Mouse (Mus musculus) adrenal gland, postnatal 4 days (tissue): ENCODE data around the gene Capza1. TPM values are rescaled to one million over a fixed set of nuclear protein-coding genes. Genes with fewer than 3 reads are reported as not detected.
"Not testable (repeated sequence)": the region's sequence is repeated elsewhere in the genome, so short reads cannot be mapped to it uniquely, and the experiment has no call there.

Experiments
- DNase-seq, 2 experiments: peaks; one replicate each; pipeline ENCODE4 v3.0.0; 2021 to 2022; ENCODE audit warnings: low spot score in 2 of 2, mixed read lengths in 2 of 2
- long read RNA-seq, 2 experiments: library from polyadenylated mRNA; stranded (forward); transcript quantifications; one replicate each; pipeline ENCODE4 v2.0.0; 2021
- total RNA-seq, 2 experiments: library from RNA; stranded (reverse); gene quantifications; 2 replicates each; pipeline ENCODE4 v1.2.3; 2021

Capza1 gene
- total RNA-seq: 10 to 100 TPM; 94.3 to 96.4 TPM
- long read RNA-seq, experiment 1, transcript Capza1-201 (10 exons, 3,193 nt): major isoform, 15 of 22 reads
- long read RNA-seq, experiment 1, partial matches to known transcripts: 2 of 22 reads
- long read RNA-seq, experiment 1, other reads (novel, unspliced or antisense): 5 of 22 reads
- long read RNA-seq, experiment 2, transcript Capza1-201 (10 exons, 3,193 nt): major isoform, 80 of 99 reads
- long read RNA-seq, experiment 2, partial matches to known transcripts: 2 of 99 reads
- long read RNA-seq, experiment 2, other reads (novel, unspliced or antisense): 17 of 99 reads

DNA sequence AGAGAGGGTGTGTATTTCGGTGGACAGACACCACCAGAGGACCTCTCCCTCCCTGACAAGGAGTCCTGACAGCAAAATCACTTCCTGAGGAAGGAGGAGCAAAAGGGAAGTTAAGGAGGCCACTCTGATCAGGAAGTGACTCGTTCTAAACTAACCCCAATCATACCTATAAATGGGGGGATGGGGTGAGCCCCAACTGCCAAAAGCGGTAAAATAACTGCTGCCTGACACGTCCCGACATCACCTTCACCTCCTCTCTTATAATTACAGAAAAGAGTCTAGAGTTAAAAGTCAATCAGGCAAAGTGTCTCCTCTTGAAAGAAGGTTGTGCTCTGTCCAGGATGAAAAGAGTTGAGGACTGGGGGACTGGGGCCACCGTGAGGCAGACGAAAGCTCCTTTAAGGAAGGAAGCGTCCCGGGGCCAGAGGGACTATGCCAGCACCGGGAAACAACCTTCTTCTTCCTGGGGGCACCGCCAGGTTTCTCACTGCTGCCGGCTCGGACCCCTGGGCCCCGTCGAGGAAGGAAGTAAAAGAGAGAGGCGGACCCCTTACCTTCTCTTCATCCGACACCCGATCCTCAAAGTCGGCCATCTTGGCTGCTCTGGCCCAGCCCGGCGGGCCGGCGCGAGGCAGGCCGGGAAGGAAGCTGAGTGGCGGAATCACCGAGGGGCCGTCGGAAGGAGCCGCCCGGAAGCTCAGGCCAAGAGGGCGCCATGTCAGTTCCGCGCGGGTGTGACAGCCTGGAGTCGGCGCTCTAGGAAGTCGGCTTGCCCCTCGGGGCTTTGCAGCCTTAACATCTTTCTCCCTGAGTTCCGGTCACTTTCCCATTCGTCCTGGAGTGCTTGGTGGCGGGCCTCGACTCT lies at the start of gene Capza1, which contains the start of gene St7l:
Gene Capza1, minus strand, starts transcription at position 720 of the 865 bp plus-strand sequence.
Gene St7l, plus strand, starts transcription at position 220 of the 865 bp plus-strand sequence.
- peak; percentile 67 to 87 for DNase-seq

DNA sequence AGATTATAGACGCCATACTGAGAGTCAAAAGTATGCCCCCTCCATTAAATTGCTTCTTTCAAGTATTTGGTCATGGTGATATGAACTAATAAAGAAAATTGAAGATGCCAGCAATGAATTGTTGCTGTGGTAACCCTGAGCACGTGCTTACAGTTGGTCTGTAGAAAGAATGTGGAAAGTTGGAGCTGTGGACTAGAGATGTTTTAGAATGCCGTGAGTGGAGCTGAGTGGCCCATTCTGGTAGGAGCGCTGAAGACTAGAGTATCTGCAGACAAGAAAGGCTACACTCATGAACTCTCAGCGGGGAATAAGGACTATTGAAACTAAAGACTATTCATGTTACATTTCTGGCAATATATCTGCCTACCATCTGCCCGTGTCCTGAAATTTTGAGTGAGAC lies 44.9 kb upstream of the Capza1 start:
- DNase-seq: no peak

DNA sequence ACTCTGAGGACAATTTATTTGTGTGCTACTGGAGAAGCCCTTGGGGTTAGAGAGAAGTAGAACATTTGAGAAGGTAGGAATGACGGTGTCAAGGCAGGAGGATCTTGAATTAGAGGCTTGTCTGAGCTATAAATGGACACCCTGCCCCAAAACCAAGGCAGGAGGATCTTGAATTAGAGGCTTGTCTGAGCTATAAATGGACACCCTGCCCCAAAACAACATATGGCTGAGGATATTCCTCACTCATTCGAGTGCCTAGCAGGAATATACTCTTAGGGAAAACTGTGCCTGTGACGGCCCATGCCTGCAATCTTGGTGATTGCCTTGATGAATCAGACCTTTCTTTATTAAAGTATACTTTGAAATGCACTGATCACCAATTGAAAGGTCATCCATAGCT lies 41.7 kb upstream of the Capza1 start:
- no peak for DNase-seq

DNA sequence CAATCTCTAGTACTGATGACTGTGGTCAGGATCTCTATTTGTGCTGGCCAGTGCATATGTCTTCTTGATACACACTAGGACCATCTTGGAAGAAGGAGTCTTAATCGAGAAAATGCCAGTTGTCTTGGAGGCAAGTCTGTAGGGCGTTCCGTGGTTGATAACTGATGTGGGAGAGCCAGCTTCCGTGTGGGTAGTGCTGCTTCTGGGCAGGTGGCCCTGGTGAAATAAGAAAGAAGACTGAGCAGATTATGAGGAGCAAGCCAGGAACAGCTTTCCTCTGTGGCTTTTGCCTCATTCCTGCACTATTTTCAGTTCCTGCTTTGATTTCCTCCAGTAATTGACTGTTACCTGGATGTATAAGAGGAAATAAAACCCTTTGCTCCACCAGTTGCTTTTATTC lies 41.1 kb upstream of the Capza1 start:
- DNase-seq: no peak

DNA sequence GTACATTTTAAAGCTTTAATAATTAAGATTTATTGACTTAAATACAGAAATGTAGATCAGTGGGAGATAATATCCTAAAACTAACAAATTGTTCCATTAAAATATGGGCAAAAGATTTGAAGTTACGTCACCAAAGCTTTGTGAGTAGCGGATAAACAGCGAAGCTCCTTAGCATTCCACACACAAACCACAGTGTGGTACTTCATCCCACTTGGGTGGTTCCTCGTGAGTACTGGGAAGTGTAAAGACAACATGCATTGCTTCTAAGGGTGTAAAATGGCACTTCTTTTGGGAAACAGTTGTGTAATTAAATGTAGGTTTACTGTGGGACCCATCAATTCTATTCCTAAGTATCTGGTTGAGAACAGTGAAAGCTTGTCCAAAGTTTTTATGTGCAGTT lies 36.8 kb upstream of the Capza1 start:
- no peak for DNase-seq

DNA sequence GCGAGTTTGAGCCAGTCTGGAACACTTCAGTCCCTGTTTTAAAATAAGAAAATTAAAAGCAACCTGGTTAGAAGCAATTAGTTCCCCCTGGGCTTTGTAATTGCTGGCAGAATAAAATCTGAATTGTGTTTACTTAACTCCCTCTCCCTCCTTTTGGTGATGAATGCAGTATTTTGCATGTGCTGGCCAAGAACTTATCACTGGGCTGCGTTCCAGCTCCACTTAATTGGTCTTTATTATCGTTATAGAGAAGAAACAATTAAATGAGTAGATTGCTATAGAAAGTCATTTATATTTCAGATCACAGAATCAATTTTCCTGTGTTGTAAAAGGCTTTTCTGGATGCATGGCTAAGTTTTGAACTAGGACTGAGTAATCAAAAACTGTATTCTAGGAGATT lies 31.8 kb upstream of the Capza1 start:
- no peak for DNase-seq

DNA sequence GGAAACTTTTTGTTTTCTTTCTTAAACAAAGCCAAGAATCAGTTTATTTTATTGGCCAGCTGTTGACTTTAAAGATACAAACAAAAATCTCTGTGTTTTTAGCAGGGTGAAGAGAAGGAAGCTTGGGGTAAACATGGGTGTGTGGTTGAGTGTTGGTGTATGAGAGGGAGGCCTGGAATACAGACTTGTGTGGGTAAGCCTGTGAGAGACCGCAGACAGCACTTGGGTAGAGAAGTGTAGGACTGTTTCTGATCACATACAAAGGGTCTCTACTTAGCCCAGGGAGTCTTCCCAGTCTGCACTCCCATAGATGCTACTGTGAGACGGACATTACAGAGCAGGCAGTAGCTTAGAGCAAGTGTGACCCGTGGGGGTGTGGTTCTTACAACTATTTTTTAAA lies 24.3 kb upstream of the Capza1 start:
- no peak for DNase-seq

DNA sequence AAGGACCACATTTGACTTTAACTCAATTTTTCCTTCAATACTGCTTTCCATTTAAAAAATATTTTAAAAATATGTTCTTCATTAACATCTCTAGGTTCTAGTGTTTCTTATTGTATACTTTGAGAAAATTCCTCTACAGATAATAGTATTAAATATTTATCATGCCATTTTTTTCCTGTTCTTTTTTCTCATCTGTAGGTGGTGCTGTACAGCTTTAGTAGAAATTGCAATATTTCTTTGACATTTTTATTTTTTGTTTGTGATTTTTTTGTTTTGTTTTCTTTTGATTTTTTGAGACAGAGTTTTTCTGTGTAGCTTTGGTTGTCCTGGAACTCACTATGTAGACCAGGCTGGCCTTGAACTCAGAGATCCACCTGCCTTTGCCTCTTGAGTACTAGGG lies 5.3 kb upstream of the Capza1 start:
- no peak for DNase-seq

DNA sequence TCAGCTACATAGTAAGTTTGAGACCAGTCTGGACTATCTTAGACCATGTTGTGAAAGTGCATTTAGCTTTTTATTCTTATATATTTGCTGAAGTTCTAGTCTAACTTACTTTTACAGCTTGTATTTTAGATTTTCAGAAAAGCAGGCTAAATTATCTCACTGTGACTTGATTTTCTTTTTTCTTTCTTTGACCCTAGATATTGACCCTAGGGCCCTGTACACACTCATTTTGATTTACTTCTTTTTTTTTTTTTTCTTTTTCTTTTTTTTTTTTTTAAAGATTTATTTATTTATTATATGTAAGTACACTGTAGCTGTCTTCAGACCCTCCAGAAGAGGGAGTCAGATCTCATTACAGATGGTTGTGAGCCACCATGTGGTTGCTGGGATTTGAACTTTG lies 2.4 kb upstream of the Capza1 start:
- not testable (repeated sequence) for DNase-seq

DNA sequence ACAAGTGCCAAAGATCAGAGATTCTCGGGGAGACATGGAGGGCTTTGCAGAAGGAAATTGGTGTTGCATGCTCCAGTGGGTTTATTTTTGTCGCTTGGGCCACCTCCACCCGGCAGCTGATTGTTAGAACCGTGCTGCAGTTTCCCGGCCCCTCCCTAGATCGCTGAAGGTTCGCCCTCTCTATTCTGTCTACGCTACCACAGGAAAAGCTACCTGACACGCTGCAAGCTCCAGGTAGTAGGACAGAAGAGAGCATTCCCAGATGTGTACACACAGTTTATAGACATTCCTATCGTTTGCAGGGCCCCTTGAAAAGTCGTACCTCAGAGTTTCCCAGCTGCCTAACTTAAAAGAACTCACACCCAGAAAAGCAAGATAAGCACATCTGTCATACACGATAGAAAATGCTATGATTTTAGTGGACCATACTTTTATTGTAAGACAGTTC lies 1.1 kb upstream of the Capza1 start:
- no peak for DNase-seq

DNA sequence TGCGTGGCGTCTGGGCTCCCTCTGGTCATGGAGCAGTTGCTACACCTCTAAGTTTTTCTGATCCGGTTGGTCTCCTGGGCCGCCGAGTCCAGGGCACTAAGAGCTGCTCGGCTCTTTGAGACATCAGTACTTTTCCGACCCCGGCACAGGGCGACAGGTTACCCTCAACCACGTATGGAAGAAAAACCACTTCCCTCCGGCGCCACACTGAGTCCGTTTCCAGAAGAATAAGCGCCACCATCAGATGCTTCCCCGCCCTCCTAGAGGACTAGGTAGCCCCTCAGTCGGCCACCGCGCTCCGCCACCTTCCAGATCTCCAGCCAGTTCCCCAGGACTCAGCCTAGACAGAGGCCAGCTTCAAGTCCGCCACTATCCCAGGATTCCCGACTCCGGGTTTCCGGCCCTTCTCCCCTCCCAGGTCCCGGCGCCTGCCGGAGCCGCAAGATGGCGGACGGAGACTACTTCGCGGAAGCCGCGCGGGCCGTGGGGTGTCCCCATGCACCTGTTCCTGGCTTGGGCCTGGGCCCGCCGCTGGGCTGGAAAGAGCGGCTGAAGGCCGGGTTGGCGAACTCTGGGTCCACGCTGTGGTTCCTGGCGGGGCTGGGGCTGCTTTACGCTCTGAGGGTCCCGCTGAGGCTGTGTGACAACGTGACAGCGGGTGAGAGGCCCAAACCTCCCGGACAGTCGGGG lies 491 bp upstream of the Capza1 start:
- DNase-seq: peak; percentile 75 to 83

DNA sequence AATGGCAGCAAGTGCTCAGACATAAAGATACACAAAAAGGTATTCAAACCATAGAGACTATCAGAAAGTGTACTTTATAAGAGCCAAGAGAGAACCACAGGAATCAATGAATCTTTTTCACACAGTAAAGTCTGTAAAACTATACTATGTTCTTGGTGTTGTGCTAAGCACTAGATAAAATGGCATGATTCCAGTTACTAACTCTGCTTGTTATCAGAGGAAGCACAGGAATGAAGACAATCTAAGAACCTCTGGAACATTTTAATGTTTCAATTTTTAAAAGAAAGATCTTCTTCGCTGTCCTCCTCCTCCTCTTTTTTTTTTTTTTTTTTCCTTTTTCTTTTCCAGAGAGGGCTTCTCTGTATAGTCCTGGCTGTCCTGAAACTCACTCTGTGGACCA lies 5.7 kb downstream of the Capza1 start:
- no peak for DNase-seq

DNA sequence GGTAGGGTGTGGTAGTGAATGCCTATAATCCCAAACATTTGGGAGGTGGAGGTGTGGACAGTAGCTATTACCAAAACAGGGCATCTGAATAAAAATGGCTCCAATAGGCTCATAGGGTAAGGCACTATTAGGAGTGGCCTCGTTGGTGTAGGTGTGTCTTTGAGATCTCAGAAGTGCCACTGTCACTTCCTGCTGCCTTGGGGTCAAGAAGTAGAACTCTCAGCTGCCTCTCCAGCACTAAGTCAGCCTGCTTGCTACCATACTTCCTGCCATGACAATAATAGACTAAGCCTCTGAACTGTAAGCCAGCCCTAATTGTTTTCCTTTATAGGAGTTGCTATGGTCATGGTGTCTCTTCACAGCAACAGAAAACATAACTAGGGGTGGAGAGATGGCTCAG lies 8.2 kb downstream of the Capza1 start:
- no peak for DNase-seq

DNA sequence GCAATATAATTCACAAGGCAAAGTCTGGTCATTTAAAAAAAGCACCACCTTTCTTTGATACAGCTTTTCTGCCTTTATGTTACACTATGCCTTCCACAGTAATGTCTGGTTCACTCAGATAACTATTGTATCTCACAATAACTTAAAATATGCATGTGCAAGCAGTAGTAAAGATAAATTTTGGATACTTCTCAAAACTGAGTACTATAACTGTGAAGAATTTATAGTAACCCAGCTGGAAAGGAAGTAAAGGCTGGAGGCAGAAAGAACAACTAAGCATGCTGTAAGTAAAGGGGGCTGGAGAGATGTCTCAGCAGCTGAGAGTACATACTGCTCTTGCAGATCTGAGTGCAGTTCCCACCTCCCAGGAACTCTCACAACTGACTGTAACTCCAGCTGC lies 9.4 kb downstream of the Capza1 start:
- DNase-seq: no peak

DNA sequence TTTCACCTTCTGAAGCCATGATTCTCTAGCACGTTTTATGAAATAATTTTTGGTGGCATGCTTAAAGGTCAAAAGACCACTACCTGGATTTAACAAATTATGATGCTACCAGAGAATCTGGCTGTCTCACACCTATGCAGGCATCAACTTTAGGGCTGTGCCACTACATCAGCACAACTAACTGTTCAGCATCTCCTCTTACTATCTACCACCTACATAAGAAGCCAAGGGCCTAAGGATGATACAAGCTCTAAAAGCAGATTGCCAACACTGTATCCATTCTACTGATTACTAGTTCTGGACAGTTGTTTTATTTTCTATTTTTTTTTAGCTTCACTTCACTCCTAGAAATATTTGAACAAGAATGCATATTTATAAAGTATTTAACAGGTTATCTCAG lies 9.8 kb downstream of the Capza1 start:
- no peak for DNase-seq

DNA sequence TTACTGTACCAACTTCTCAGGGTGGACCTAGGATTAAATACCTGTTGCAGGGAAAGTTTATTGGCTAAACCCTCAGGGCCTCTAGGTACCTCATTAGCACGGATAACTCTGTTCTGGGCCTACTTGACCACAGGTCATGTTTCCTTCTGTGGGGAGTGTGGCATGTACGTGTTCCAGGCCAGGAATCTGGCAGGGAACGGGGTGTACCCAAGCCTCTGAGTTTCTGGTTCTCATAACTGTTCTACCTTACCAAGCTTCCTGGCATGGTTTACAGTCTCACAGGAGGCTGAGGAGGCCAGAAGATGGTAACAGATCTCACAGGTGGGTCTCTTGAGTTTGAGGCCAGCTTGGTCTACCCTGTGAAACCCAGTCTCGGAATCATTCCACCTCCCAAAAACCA lies 17.7 kb downstream of the Capza1 start:
- no peak for DNase-seq

DNA sequence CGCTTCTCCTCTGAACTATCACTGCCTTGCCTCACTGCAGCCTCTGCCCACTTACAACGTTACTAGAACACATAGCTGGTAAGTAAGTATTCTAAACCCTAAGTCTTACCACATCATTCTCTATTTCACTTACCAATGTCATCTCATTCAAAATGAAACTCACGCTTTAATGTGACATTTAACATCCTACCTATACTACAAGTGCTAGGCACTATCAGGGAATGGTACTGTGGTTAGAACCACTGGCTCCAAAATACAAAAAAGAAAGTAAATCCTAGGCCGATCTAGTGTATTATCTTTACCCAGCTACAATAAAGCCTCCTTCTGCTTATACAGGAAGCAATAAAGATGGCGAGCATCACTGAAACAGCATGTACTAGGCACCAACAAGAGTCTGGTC lies 23.3 kb downstream of the Capza1 start:
- no peak for DNase-seq

DNA sequence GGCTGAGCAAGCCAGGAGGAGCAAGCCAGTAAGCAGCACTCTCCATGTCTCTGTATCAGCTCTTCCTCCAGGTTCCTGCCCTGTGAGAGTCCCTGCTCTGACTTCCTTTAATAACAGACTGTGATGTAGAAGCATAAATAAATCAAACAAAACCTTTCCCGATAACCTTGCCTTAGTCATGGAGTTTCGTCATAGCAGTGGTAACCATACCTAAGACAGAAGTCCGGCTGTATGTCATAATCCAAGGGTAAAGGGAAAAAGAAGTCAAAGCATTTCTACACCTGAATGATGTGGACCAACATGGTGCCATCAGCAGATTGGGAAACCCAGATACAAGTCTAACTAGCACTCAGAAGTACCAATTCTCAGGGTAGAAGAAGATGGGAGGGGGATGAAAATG lies 28.5 kb downstream of the Capza1 start:
- no peak for DNase-seq

DNA sequence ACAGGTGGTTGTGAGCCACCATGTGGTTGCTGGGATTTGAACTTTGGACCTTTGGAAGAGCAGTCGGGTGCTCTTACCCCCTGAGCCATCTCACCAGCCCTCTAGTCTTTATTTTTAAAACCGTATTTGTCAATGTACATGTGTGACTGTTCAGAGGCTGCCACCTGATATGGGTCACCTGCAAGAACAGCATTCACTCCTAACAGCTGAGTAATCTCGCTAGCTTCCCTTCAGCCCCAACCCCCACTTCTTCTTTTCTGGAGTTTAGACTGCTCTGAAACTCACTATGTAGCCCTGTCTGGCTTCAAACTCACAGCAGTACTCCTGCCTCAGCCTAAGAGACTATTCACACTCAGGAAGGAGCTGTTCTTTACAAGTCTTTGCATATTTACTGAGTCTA lies 41.9 kb downstream of the Capza1 start:
- DNase-seq: no peak

DNA sequence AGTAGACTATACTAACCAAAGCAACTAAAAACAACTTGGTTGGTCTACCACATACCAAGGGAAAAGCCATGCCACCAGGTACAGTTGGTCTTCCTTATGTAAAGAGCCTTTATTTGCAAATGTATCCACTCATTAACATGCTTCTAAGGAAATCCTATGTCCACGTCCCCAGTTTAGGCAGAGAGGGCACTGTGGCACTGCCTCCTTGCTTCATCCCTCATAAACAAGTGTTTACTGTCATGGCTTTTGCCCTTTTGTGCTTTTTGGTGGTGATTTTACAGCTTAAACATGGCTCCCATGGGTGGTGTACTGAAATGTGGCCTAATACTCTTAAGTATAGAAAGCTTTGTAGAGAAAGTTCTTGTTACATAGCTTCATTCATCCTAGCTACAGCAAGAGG lies 43.9 kb downstream of the Capza1 start:
- DNase-seq: no peak

DNA sequence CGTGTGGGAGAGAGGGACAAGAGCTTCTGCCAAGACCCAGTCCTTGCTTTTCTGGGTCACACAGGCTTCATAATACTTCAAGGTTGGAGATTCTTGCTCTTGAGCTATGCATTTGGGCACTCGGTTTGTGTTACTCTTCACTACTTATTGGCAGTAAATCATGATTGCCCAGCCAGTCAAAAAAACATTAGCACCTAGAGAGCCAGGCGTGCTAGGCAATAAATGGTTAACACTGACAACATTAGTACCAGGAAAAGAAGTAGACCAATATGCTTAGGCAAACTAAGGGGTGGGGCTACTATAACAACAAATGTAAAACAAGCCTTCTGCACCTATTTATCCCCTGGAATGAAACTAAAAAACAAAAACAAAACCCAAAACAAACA lies 45.6 kb downstream of the Capza1 start:
- peak in 1 of 2 experiments; percentile 7 for DNase-seq
